Mouse (Mus musculus) G1E (cell line): ENCODE results near the gene Tsc22d3.

Source experiments
- CTCF ChIP-seq: IDR thresholded peaks from 2 replicates; pipeline ENCODE4 v1.5.1; 2012; ENCODE audit warnings: low read depth, low read length, inconsistent platforms, mixed read lengths
- GATA2 ChIP-seq: IDR thresholded peaks from 2 replicates; pipeline ENCODE4 v1.6.1; 2012; ENCODE audit warnings: low read depth, low read length, inconsistent platforms, borderline replicate concordance

DNA sequence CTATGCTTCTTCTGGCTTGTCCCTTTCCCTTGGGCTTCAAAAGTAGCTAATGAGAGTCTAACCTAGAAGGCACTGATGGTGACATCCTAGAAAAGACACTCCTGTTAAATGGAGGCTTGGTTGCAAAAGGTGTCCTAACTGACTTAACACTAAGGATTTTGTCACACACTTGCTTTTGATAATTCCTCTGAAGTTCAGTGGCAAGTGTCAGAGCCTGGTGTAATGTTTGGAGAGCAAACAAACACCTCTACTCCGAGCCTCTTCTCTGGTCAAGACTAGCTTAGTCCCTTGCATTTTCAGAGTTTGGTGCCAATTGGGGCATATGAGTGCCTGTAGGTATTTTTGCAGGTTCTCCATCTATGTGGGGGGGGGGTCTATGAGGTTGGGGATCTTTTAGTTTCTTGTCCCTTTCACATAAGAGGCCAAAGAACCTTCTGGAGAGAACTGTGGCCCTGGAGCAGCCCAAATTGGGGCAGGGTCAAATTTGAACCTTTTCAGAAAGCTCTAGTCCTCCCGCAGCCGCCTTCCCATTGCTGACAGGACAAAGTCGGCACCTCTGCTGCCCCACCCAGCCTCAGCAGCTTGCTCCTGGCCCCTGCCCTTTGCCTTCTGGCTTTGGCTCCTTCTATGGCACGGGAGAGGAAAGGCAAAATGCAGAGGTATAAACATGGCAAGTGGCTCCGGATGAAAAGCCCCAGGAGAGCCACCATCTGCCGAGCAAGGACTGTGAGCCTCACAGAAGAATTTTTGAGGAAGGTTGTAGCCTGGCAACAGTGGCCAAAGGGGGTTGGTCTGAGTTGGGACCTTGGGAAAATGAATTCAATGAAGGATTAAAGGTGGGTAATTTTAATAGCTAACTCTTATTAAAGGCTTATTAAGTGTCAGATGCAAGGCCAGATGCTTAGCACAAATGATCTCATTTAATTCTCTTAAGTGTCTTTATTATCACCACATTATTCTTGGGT, 88.5 kb downstream of the Tsc22d3 start:
- TF ChIP-seq CTCF (no peak), GATA2 (no peak)
